Mouse (Mus musculus): Measurements from ENCODE around the gene Olfr657. TPM values are rescaled to one million over a fixed set of nuclear protein-coding genes. Genes with fewer than 3 reads are reported as not detected.

The Olfr657 gene
- polyA plus RNA-seq, 1 experiment: not detected

DNA sequence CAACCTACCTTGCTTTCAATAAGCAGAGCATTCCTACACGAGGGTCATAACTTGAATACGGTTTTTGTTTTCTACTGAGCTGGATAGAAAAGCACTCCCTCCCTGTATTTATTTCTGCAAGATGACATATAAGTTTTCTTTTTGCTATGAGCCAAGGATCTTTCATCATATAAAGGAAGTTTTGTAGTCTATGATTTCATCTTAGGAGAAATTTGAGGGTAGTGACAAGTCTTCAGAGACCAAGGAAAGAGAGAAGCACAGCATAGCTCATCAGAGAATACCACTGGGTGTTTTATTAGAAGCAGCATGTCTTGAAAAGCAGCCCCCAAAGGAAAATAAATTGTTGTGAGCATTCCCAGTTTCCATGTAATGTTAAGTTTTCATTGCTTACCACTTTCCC, 22.9 kb upstream of the Olfr657 start, which contains the start of gene Olfr655:
TSS of gene Olfr655 (minus strand) at position 101 of the 400 bp plus-strand sequence.
- Histone ChIP-seq H3K27me3 (ENCODE audit: control insufficient read depth, insufficient read depth, insufficient read length) (no peaks in the 10 kb centered on the region), H3K79me3 (ENCODE audit: low read depth) (no peaks in the 10 kb centered on the region), H3K4me3 (ENCODE audit: insufficient read depth, poor library complexity, severe bottlenecking) (no peak within 1 kb of the TSS), H3K79me2 (ENCODE audit: control insufficient read depth, insufficient read depth) (no peaks in the 10 kb centered on the region), H3ac (ENCODE audit: control insufficient read depth, insufficient read length, low read depth) (no peak within 1 kb of the TSS), H3K36me3 (ENCODE audit: control insufficient read depth, insufficient read depth) (no peaks in the 10 kb centered on the region)
- TF ChIP-seq FOSL1 (IDR thresholded peaks at IDR 0.05; ENCODE audit: insufficient read depth, low read length, poor library complexity, severe bottlenecking) (no peak), USF1 (IDR thresholded peaks at IDR 0.05; ENCODE audit: low read depth) (no peak), MAX (IDR thresholded peaks at IDR 0.05) (no peak), MYOG (IDR thresholded peaks at IDR 0.05; ENCODE audit: control insufficient read depth, extremely low read depth, insufficient read length) (no peak), CTCF (IDR thresholded peaks at IDR 0.05; ENCODE audit: control insufficient read depth, insufficient read depth, insufficient read length) (no peak), MYOD1 (IDR thresholded peaks at IDR 0.05; ENCODE audit: control insufficient read depth, insufficient read length, low read depth) (no peak), CEBPB (IDR thresholded peaks at IDR 0.05; ENCODE audit: low read depth) (no peak)

DNA sequence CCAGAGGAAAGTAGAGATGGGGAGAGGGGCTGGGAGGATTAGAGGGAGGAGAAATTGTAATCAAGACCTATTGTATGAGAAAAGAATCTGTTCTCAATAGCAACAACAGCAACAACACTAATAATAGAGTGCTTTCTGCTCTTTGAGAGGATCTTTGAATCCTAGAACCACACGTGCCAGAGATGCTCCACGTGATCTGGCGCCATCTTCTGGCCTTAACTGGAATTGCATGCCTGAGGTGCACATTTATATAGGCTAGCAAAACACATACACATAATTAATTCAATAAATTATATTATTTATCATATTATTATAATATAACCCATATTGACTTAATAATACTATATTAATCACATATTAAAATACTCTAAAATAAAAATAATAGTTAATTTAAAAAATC, 21.4 kb upstream of the Olfr657 start:
- TF ChIP-seq USF1 (IDR thresholded peaks at IDR 0.05; ENCODE audit: low read depth) (peak; percentile 4), FOSL1 (IDR thresholded peaks at IDR 0.05; ENCODE audit: insufficient read depth, low read length, poor library complexity, severe bottlenecking) (no peak)
- Histone ChIP-seq H3K79me3 (ENCODE audit: low read depth) (no peaks in the 10 kb centered on the region), H3K27me3 (ENCODE audit: control insufficient read depth, insufficient read depth, insufficient read length) (no peaks in the 10 kb centered on the region), H3K4me3 (ENCODE audit: insufficient read depth, poor library complexity, severe bottlenecking) (no peak overlapping the region), H3K36me3 (ENCODE audit: control insufficient read depth, insufficient read depth) (no peaks in the 10 kb centered on the region), H3ac (ENCODE audit: control insufficient read depth, insufficient read length, low read depth) (no peak overlapping the region), H3K79me2 (ENCODE audit: control insufficient read depth, insufficient read depth) (no peaks in the 10 kb centered on the region)

DNA sequence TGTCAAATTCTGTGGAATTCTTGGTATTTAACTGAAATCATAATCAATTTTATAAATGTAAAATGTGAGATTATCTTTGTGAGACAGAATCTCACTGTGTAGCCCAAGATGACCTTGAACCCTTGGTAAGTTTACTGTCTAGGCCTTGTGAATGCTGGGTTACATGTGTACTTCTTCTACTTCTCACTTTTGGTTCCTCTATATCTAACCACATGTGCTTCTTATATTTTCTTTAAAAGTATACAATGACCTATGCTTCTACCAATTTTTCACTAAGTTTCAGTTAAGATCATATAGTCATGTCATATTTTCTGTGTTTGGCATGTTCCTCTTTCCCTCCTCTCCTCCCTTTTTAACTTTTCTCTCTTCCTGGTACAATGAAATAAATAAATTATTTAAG, 19.9 kb upstream of the Olfr657 start:
- TF ChIP-seq MYOG (IDR thresholded peaks at IDR 0.05; ENCODE audit: control insufficient read depth, extremely low read depth, insufficient read length) (no peak), MAX (IDR thresholded peaks at IDR 0.05) (no peak), CEBPB (IDR thresholded peaks at IDR 0.05; ENCODE audit: low read depth) (no peak), MYOD1 (IDR thresholded peaks at IDR 0.05; ENCODE audit: control insufficient read depth, insufficient read length, low read depth) (no peak), USF1 (IDR thresholded peaks at IDR 0.05; ENCODE audit: low read depth) (no peak), CTCF (IDR thresholded peaks at IDR 0.05; ENCODE audit: control insufficient read depth, insufficient read depth, insufficient read length) (no peak), FOSL1 (IDR thresholded peaks at IDR 0.05; ENCODE audit: insufficient read depth, low read length, poor library complexity, severe bottlenecking) (no peak)
- H3ac ChIP-seq (ENCODE audit: control insufficient read depth, insufficient read length, low read depth): no peak overlapping the region
- H3K79me2 ChIP-seq (ENCODE audit: control insufficient read depth, insufficient read depth): no peaks in the 10 kb centered on the region
- H3K27me3 ChIP-seq (ENCODE audit: control insufficient read depth, insufficient read depth, insufficient read length): no peaks in the 10 kb centered on the region
- no peak overlapping the region for H3K4me3 ChIP-seq (ENCODE audit: insufficient read depth, poor library complexity, severe bottlenecking)
- no peaks in the 10 kb centered on the region for H3K36me3 ChIP-seq (ENCODE audit: control insufficient read depth, insufficient read depth)
- no peaks in the 10 kb centered on the region for H3K79me3 ChIP-seq (ENCODE audit: low read depth)

DNA sequence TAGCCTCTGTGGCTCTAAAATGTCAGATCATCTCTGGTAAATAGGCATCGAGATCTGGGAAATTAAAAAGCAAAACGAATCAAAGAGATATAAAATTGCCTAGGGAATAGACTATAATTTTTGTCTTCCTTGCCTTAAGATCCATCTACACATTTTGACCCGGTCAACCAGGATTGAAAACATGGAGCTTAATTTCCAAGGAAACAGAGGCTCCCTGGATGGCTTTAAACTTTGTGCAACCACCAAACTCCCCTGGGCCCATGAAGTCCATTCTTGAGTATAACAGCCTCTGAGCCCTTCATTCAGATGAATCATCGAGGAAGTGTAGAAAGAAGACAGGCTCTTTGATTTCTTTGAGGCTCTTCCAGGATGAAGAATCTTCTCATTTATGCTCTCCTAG, 10.9 kb upstream of the Olfr657 start, which contains the start of gene Olfr656:
TSS of gene Olfr656 (plus strand) at position 301 of the 400 bp plus-strand sequence.
- Histone ChIP-seq H3ac (ENCODE audit: control insufficient read depth, insufficient read length, low read depth) (no peak within 1 kb of the TSS), H3K79me3 (ENCODE audit: low read depth) (no peaks in the 10 kb centered on the region), H3K36me3 (ENCODE audit: control insufficient read depth, insufficient read depth) (no peaks in the 10 kb centered on the region), H3K79me2 (ENCODE audit: control insufficient read depth, insufficient read depth) (no peaks in the 10 kb centered on the region), H3K4me3 (ENCODE audit: insufficient read depth, poor library complexity, severe bottlenecking) (no peak within 1 kb of the TSS), H3K27me3 (ENCODE audit: control insufficient read depth, insufficient read depth, insufficient read length) (no peaks in the 10 kb centered on the region)
- TF ChIP-seq CEBPB (IDR thresholded peaks at IDR 0.05; ENCODE audit: low read depth) (no peak), MYOD1 (IDR thresholded peaks at IDR 0.05; ENCODE audit: control insufficient read depth, insufficient read length, low read depth) (no peak), MYOG (IDR thresholded peaks at IDR 0.05; ENCODE audit: control insufficient read depth, extremely low read depth, insufficient read length) (no peak), USF1 (IDR thresholded peaks at IDR 0.05; ENCODE audit: low read depth) (no peak), CTCF (IDR thresholded peaks at IDR 0.05; ENCODE audit: control insufficient read depth, insufficient read depth, insufficient read length) (no peak), FOSL1 (IDR thresholded peaks at IDR 0.05; ENCODE audit: insufficient read depth, low read length, poor library complexity, severe bottlenecking) (no peak), MAX (IDR thresholded peaks at IDR 0.05) (no peak)

DNA sequence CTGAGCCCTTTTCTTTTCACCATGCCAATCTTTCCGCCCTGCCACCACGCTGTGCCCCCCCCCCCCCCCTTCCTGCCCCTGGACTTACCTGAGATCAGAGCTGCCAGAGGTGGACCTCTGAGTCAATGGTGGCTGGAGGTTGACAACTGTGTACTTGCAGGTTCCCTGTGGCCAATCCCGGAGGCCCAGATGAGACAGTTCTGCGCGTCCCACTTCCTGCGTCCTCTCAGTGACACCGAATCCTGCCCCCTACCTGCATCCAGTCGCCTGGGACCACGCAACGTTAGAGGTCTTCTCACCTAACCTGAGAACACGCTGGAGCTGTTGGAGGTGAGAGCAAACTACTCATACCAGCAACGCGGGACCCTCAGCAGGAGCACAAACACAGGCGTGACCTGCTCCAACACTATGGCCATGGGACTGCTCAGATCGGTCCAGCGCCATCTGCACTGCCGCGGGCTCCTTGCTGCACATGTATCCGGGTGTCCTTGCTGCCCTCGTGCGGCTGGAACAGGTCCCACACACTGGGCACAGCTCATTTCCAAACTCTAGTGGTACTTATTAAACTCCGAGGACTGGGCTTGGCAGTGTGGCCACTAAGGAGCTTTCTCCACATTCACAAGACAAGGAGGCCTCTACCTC, 22.4 kb downstream of the Olfr657 start, which contains the start of gene Olfr658:
TSS of gene Olfr658 (minus strand) at position 465 of the 642 bp plus-strand sequence.
- Histone ChIP-seq H3ac (ENCODE audit: control insufficient read depth, insufficient read length, low read depth) (no peak within 1 kb of the TSS), H3K36me3 (ENCODE audit: control insufficient read depth, insufficient read depth) (no peaks in the 10 kb centered on the region), H3K79me3 (ENCODE audit: low read depth) (no peaks in the 10 kb centered on the region), H3K4me3 (ENCODE audit: insufficient read depth, poor library complexity, severe bottlenecking) (no peak within 1 kb of the TSS), H3K79me2 (ENCODE audit: control insufficient read depth, insufficient read depth) (no peaks in the 10 kb centered on the region), H3K27me3 (ENCODE audit: control insufficient read depth, insufficient read depth, insufficient read length) (no peaks in the 10 kb centered on the region)
- TF ChIP-seq CTCF (IDR thresholded peaks at IDR 0.05; ENCODE audit: control insufficient read depth, insufficient read depth, insufficient read length) (no peak), FOSL1 (IDR thresholded peaks at IDR 0.05; ENCODE audit: insufficient read depth, low read length, poor library complexity, severe bottlenecking) (no peak), USF1 (IDR thresholded peaks at IDR 0.05; ENCODE audit: low read depth) (no peak)

DNA sequence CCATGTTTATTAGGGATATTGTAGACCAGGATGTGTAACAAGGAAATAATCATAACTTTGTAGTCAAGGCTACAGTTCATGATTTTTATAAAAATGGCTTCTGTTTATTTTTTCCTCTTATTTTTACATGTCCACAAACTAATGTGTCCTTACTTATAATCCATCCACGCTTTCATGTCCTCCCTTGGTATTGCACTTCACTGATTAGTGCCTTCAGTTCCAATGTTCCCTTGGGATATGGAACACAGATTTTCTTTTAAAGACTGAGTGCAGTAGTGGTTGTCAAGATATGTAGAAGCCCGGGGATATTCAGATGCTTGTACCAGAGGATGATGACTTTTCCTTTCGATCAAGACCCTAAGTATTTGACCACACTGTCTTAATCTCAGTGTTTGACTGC, 41.9 kb downstream of the Olfr657 start, which contains the start of gene Olfr659:
TSS of gene Olfr659 (plus strand) at position 301 of the 400 bp plus-strand sequence.
- no peak within 1 kb of the TSS for H3ac ChIP-seq (ENCODE audit: control insufficient read depth, insufficient read length, low read depth)
- no peaks in the 10 kb centered on the region for H3K79me2 ChIP-seq (ENCODE audit: control insufficient read depth, insufficient read depth)
- no peaks in the 10 kb centered on the region for H3K79me3 ChIP-seq (ENCODE audit: low read depth)
- H3K36me3 ChIP-seq (ENCODE audit: control insufficient read depth, insufficient read depth): no peaks in the 10 kb centered on the region
- H3K4me3 ChIP-seq (ENCODE audit: insufficient read depth, poor library complexity, severe bottlenecking): no peak within 1 kb of the TSS
- no peak for TF ChIP-seq CTCF (IDR thresholded peaks at IDR 0.05; ENCODE audit: control insufficient read depth, insufficient read depth, insufficient read length)
- no peak for TF ChIP-seq MAX (IDR thresholded peaks at IDR 0.05)
- no peak for TF ChIP-seq USF1 (IDR thresholded peaks at IDR 0.05; ENCODE audit: low read depth)
- no peak for TF ChIP-seq FOSL1 (IDR thresholded peaks at IDR 0.05; ENCODE audit: insufficient read depth, low read length, poor library complexity, severe bottlenecking)
- no peak for TF ChIP-seq MYOG (IDR thresholded peaks at IDR 0.05; ENCODE audit: control insufficient read depth, extremely low read depth, insufficient read length)
- TF ChIP-seq MYOD1 (IDR thresholded peaks at IDR 0.05; ENCODE audit: control insufficient read depth, insufficient read length, low read depth): no peak
- TF ChIP-seq CEBPB (IDR thresholded peaks at IDR 0.05; ENCODE audit: low read depth): no peak
- no peaks in the 10 kb centered on the region for H3K27me3 ChIP-seq (ENCODE audit: control insufficient read depth, insufficient read depth, insufficient read length)
